Mouse (Mus musculus): ENCODE results near the gene Rcvrn. TPM values are rescaled to one million over a fixed set of nuclear protein-coding genes. Genes with fewer than 3 reads are reported as not detected.

The Rcvrn gene
- not detected in 2 replicates for polyA plus RNA-seq (2012; rRNA removed)

DNA sequence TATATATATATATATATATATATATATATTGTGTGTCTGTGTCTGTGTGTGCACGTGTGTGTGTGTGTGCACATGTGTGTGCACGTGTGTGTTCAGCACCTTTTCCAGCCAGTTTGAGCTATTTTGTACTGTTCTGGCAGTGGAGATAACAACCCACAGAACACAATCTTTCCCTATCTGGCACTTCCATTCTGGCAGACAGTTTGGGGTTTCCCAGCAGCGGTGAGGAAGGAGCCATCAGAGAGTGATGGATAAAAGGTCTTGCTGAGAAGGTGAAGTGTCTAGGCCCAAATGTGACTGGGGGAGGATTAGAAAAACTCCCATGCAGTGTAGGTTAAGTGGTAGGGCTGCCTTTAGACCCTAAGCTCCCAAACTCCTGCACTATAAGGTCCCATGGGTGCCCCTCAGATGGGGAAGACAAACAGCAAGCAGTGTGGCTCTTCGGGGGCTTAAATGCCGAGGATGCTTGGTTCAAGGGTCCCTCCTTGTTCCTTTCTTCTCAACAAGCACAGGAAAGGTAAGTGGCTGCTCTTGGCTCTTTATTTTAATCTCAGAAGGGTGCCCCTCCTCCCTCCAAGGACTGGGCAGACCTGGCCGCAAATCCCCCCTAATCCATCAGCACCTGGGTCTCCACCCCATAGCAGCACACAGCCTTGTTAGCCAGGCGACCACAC, at the start of gene Rcvrn:
Rcvrn (plus strand) TSS at position 624 of the 674 bp plus-strand sequence.
- DNase-seq (ENCODE audit: low read depth) = no peak

DNA sequence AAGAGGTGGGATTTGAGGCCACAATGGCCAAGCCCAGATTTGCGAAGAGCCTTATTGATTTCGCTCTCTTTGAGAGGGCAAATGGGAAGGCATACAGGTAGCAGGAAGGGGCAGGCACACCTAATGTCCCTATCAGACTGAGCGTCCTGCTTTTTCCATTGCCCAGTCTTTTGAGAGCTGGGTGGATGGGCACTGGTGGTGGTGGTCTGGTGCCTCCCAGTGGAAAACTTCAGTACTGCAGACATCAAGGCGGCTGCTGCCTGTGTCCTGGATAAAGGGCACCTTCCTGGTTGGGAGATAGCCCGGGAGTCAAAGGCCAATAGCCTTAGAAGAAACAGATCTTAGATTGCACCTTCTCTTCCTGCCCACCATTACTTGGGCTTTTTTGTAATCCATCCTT, 47.4 kb upstream of the Rcvrn start:
- DNase-seq (ENCODE audit: low read depth) = no peak

DNA sequence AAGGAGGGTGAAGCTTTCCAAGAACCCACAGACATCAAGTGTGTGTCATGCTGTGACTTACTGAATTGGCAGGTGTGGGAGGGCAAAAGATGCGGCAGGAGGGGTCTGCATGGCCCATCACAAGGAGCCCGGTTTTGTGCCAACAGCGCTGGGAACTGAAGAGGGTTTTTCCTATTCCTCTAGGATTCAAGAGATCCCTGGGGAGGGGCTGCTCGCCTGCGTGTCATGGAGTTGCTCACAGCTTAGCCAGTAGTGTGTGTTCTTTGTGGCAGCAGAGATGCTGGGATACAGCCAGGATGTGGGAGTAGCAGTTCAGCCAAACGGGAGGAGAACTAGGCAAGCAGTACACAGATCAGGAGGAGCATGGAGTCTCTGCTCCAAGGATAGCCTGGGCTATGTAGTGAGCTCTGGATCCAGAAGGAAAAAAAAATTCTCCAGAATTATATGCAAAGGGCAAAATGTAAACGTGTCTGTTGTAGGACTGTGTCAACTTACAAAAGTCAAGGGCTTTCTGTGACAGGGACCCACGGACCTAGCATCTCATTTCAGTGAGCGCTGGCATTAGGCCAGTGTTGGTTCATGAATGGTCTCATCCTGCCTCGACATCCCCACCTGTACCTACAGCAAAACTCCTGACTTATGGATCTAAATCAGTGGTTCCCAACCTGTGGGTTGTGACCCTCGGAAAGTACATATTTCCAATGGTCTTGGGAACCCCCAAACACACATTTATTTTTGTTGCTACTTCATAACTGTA, 46.3 kb upstream of the Rcvrn start:
- no peak for DNase-seq (ENCODE audit: low read depth)

DNA sequence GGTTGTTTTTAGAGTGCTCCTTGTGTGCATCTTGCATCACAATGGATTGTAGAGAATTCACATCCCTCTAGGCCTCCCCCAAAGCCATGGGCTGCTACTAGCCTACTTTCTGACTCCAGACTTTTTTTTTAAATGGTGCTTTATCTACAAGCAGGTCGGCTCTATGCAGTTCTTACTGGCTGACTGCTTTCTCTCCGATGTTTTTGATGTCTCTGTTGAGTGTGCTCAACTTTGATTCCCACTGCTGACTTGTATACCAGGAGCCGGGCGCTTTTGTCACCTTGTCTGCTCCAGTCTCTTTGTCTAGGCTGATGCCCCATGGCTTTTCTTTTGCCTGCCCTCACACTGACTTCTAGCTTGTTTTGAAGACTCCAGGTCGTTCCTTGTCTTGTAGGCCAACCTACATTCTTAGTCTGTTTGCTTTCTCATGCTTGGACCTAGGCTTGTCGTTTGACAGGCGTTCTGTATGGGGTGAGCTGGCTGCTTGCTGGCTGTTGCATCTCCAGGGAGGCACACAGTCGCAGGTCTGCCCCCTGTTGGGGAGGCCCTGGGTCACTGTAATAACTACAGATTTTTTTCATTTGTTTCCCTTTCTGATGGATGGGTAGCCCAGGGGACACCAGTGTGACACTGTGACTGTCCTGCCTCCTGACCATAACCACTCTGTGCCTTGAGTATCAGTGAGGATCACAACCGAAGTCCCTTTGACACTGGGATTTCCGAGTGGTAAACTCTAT, 45.0 kb upstream of the Rcvrn start:
- no peak for DNase-seq (ENCODE audit: low read depth)

DNA sequence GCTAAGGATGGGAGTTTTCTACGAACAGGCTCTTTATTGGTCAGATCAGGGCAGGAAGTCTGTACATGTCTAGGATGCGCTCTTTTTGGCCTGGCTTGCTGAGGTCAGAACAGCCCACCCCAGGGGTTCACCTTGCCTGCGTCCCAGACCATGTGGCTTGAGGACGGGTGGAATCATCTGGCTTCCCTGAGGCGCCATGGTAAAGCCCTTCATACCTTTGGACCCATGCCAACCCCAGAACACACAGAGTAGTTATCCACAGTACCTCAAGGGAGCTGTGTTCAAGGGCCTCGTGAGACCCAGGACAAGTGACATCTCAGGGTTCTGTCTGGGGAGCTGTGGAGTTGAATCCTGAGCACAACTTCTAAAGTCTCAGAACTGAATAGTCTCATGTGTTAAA, 43.4 kb upstream of the Rcvrn start:
- DNase-seq (ENCODE audit: low read depth) = no peak

DNA sequence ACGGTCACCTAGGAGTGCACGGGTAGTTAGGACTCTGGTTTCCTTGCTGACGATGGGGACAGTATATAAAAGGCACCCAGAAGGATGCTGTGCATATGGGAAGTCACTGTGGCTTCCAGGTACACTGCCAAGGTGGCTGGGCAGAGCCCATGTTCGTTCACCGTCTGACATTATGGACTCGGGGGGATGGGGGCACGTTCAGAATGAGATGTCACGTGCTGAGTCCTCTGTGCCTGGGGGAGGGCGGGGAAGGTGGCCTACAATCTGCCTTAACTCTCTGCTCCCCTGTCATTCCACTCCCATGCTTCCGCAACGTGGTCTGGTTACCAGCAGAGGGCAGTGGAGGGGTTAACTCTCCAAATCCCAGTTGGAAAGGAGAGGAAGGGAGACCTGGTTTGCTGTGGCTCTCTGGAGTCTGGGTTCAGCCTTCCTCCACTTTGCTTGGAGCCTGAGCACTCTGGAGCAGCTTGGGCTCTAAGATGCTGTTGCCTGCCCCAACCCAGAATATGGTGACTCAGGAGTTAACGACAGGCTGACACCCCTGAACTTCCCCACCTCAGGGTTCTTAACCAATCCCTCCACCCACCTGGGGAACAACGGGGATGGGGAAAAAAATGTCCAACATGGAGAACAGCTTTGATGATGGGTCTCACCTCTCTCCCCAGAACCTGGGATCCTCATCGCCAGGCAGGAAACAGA, 42.8 kb upstream of the Rcvrn start:
- DNase-seq (ENCODE audit: low read depth) = no peak

DNA sequence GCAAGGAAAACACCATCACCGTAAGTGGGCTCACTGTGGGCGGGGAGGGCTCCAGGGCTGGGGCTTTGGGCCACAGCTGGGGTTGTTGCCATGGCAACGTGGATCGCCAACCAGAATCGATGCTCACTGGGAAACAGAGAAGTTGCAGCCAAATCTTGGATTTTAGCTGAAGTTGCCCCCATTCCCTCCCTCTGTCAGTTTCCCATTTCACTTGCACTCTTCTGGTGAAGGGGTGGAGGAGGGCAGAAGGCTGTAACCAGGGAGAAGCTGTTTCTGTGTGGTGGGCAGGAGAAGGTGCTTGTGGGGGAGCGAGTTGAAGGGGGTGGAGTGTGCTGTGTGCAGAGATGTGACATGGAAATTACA, 42.3 kb upstream of the Rcvrn start:
- DNase-seq (ENCODE audit: low read depth) = no peak

DNA sequence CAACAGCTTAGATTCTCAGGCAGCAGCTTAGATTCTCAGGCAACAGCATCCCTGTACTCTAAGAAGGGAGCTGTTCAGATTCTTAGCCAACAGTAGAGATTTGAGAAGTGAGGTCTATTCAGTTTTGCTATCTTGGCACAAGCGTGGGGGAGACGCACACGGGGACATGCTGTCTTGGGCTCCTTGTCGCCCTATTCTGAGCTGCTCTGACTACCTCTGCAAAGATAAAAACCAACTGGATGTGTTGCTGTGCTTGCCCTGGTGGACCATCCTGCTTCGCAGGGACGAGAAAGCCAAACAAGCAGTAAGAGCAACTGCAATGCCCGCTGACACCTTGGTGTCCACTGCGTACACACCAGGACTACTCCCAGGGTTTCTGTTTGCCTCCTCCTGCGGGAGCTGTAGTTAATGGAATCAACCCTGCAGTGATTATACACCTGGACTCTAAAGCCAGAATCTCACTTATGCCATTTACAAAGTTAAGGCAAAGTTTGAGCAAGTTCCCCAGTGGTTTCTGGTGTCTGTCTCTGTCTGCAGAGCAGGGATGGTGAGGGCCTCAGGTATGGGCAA, 41.5 kb upstream of the Rcvrn start:
- no peak for DNase-seq (ENCODE audit: low read depth)

DNA sequence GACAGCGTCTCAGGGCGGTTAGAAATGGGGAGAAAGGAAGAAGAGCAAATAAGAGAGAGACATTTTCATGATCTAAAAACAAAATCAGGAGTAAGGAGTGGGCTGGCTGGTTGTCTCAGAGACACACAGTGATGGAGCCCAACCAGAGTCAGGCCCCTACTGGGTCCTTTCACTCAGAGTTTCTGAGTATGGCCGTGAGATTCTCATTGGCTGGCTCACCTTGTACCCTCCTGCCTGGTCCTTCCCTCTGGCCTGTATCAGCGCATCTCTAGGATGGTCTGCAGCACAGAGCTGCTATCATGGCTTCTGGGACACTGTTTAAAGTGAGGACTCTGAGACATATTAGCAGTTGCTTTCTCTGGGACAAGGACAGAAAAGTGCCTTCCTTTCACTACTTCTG, 40.6 kb upstream of the Rcvrn start:
- no peak for DNase-seq (ENCODE audit: low read depth)

DNA sequence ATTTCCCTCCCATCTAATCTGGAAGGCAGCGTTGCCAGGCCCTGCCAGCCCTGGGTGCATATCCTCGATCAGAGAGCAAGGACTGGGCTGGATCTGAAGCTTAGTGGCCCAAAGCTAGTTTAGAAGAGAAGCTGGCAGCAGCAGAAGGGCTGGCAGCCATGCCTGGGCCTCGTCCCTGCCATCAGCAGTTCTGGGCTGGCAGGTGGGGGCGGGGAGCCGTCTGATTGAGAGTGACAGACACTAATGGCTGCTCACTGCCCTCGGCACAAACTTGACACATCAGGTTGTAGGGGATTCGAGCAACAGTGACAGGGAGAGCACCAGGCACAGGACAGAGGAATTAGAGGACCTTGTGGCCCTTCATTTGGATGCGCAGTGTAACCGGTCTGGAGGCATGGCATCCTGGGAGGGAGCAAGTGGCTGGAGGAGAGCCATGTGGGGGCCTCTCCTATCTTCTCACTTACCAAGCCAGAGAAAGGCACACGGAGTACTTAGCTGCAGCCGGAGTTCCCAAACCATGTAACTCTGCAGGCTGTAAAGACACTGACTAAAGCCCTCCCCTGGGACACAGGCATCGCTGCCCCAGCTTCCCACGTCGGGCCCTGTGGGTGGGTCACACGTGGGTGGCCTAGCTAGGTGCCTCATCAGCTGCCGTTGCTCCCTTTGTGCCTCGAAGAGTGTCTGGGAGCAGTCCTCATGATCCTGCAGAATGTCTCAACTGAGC, 39.7 kb upstream of the Rcvrn start:
- no peak for DNase-seq (ENCODE audit: low read depth)

DNA sequence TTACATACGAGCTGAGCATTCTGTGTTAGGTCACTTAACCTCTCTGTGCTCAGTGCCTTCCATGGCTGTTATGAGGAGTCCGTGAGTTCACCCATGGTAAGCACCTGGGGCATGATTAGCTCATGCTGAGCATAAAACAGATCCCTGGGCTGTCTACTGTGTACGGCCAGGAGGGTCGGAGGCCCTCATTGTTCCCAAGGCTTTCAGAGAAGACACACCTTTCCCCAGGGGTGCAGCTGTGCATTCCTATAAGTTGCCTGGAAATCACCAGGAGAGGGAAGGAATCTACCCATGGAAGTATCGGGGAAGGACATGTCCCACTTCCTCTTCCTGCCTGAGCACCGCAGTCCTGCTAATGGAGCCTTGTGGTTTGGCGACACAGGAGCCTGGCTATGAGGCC, 38.8 kb upstream of the Rcvrn start:
- DNase-seq (ENCODE audit: low read depth) = no peak

DNA sequence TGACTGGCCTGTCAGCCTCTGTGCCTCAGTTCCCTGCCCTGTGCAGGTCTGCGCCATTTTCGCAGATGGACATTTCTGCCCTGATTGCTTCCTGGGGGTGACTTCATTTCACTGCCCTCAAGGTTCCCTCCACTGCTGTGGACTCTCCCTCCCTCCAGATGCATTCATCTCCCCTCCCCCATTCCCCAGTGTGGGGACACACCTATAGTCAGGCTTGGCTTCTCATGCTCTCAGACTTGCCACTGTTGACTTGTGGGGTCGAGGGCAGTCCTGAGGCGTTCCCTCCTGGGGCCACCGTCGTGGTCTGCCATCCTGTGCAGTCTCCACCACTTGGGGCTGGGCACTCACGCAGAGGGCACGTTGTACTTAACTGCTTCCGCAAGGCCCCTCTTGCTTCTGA, 38.3 kb upstream of the Rcvrn start:
- DNase-seq (ENCODE audit: low read depth) = no peak

DNA sequence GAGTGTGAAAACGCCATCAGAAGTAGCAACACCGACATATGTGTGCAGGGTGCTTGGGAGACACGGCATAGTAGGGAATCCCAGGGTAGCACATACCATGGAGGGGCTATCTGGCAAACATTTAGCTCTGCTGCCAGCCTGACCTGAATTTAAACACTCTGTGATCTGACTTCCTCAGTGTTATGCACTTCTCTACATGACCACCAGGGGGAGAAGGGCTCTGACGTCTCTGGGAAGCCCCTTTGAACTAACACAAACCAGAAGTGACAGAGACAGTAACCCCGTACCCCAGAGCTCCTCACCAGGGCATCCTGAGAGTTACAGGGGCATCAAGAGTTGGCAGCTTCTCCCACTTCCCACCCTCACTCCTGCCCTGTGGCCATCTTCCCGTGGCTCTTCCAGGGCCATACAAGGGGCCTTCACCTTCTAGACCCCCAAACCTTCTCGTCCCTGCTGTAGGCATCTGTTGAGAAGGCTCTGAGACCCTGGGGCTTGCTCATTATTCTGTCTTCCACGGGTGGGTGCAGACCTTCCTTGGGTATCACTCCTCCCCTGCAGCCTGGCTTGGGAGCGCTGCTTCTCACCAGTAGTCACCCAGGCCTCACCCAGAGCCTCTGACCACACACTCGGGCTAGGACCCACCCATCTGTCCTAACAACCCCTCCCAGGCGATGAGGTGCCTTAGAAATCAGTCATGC, 37.3 kb upstream of the Rcvrn start:
- no peak for DNase-seq (ENCODE audit: low read depth)

DNA sequence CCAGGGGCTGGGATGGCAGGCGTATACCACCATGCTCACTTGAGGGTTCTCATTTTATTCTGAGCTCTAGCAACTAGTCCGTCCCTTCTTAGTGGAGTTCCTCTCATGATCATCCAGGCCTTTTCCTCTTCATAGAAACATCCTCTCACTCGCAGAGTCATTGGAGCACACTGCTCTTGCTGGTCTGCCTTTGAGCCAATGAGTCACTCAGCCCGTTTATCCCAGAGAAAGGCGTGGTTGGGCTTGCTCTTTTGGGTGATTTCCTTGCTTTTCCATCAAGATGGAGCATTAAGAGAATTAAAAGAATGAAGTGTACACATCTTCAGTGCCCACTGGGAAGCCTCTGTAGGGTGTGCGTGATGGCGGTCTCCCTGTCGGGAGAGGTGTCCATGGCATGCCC, 33.7 kb upstream of the Rcvrn start:
- no peak for DNase-seq (ENCODE audit: low read depth)

DNA sequence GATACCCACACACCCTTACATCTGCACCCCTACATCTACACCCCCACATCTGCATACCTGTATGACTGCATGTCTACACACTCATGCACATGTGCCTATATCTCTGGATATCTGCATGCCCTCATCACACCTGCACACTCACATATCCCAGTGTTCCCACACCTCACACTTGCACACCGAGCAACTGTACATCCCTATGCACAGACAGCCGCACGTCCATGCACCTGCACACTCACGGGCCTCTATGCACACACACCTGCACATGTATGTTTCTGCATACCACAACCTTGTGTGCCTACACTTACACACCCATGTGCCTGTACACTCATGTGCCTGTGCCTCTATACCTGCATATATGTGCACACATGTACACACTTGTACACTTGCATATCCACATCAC, 31.7 kb upstream of the Rcvrn start:
- DNase-seq (ENCODE audit: low read depth) = no peak

DNA sequence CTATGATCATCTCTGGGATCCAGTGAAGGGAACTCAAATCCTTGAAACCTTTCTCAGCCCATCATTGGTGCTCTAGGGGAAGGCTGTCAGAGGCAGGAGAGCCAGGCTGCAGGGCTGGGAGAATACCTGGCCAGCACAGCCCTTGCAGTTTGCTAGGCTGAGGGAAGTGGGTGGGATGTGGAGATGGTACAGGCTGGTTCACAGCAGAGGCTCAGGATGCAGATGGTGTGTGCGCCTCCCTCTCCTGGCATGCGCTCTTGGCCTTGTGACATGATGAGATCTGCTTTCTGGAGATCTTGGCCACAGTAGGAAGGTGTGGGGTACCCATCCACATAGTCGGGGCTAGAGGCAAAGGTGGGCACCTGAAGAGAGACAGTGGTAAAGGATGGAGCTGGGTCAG, 30.9 kb upstream of the Rcvrn start:
- no peak for DNase-seq (ENCODE audit: low read depth)

DNA sequence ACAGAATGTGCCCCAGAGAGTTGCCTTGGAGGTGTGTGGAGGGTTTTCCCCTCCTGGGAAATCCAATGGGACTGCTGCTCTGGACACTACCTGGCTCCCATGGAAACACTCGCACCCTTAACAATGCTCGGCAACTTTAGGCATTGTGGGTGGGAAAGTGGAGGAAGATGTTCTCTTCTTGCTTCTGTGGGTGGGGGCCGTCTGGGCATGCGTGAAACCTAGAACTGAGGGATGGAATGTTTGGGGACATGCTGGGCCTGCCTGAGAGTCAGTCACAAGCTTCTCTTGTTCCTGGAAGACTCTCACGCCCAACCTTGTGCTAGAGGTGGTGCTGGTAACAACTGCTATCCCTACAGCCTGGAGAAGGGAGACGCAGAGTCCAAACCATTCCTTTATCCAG, 30.2 kb upstream of the Rcvrn start:
- DNase-seq (ENCODE audit: low read depth) = no peak

DNA sequence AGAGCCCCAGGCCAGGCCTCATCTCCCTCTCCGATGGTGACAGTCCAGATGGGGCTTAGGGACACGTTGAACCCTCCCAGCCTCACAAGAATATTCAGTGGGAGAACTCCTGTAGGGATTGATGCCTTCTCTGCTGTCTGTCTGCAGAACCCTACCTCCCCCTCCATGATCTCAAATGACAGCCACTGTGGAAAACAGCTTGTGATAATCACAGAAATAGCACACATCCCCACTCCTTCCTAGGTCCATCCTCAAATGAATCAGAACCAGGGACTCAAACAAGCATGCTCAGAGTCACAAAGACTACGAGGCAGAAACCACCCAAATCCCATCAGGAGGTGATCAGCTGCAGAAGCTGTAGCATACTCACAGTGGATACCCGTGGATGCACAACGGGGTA, 29.0 kb upstream of the Rcvrn start:
- DNase-seq (ENCODE audit: low read depth) = no peak

DNA sequence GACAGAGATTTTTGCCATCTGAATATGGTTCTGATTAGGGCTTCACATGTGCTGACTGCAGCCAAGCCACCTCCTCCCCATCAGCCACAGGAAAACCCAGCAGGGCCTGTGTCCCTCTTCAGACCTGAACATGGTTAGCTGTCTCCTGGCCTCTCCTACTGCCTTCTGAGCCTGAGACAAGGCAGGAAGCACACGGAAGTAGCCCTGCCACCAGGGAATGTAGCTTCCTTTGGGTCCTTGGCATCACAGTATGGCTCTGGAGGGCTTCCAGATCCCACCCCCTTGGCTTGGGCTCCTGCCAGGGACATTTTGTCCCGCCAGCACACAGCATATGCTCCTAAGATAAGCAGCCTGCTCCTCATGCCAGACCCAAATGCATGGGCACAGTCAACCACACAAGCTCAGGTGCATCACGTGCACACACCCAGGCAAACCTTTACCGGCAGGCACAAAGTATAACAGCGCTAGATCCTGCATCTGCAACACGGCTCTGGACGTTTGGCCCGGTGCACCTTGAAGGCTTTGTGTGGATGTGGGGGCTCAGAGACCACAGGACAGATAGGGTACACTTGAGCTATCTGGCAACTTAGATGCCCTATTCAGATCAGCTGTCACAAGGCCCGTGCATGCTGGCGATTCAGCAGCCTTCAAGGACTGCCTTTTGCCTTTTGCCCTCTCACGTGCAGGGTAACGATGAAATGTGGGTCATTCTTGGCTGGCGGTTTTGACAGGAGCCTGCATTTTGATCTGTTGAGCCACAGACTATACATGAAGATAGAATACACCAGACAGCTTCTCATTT, 27.4 kb upstream of the Rcvrn start:
- DNase-seq (ENCODE audit: low read depth) = peak; percentile 36

DNA sequence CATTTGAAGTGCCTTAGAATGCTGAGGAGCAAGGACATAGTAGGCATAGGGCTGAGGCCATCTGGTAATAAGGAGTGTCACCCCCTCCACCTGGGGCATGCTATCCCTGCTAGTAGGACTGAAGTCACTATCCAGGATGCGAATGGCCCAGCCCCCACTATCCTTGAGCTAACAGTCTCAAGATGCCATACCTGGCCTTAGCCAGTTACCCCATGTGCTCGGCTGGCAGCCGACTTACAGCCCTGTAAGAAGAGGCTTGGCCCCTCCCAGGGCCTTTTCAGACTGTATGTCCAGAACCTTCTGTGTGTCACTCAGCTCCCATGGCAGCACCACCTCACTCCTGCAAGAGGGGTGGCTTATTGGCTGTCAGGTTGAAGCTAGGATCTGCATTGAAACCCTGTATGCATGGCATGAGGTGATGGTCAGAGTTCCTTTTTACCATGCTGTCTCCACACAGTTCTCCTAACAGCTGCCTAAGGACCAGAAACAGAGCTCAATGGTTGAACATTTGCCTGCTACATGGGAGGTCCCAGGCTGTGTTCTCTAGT, 26.6 kb upstream of the Rcvrn start:
- DNase-seq (ENCODE audit: low read depth) = no peak

All from gonadal fat pad, adult 2 months (tissue).